ENCODE assay signal across 8 mouse cellular contexts in the genomic region with DNA sequence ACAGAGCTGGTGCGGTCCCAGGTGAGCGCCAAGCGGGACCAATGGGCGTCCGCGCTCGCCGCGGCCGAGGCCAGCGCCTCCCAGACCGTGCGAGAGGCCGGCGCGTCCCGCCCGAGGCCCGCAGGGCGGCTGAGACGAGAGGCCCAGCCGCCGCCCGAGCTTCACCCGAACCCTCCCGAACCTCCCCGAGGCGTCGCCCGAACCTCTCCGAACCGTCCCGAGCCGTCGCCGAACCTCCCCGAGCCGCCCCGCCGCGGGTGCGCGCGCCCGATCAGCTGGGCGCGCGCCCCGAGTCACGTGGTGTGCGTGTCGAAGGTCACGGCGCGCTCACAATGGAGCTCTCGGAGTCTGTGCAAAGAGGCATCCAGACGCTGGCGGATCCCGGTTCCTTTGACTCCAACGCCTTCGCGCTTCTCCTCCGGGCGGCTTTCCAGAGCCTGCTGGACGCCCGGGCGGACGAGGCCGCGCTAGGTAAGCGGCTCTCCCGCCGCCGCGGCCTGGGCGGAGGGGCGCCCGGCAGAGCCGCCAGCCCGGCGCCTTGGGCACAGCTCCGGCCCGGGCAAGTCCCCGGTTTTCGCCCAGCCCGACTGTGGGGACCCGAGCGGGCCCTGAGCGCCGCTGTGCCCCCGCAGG. TPM values are rescaled to one million over a fixed set of nuclear protein-coding genes. Genes with fewer than 3 reads are reported as not detected.
DNase-seq lines count a peak whose midpoint lies in the region; ATAC-seq lines count a peak whose summit lies in the region.

A gene (plus strand): TSS at position 252 of the 633 bp plus-strand sequence.

- peak; percentile 91 for ATAC-seq in hindbrain, embryonic 13.5 days (ENCODE audit: low FRiP score)

- under 1% methylated on average over 91 of the region's 91 CpGs for WGBS in hindbrain, embryonic 13.5 days

- peak within 1 kb of the TSS; percentile 88 for H3K4me3 ChIP-seq in hindbrain, embryonic 13.5 days

- no peaks in the 10 kb centered on the region for H3K9me3 ChIP-seq in hindbrain, embryonic 13.5 days

- peaks cover 14% of the 10 kb centered on the region for H3K27me3 ChIP-seq in hindbrain, embryonic 13.5 days

- DNase-seq in NIH3T3 (ENCODE audit: low read depth), result peak; percentile 97
- peak; percentile 99 for DNase-seq in cerebellum, postnatal 14 days
- peak; percentile 93 to 97 for DNase-seq in frontal cortex, postnatal 25 days (ENCODE audit: low spot score in 2 of 2)
- DNase-seq in left cerebral cortex, adult 11 months (ENCODE audit: low spot score), result peak; percentile 87
- DNase-seq in lung, postnatal 36 days, result peak; percentile 93
- peak; percentile 86 for DNase-seq in retina, embryonic 14.5 days (ENCODE audit: low spot score)
- DNase-seq in thymus, postnatal 36 days, result peak; percentile 85 to 89

- H3K36me3 ChIP-seq in hindbrain, embryonic 13.5 days, result no peaks in the 10 kb centered on the region

- peak within 1 kb of the TSS; percentile 99 for H3K9ac ChIP-seq in hindbrain, embryonic 13.5 days

- H3K27ac ChIP-seq in hindbrain, embryonic 13.5 days, result peak within 1 kb of the TSS; percentile 100

- peak within 1 kb of the TSS; percentile 68 for H3K4me2 ChIP-seq in hindbrain, embryonic 13.5 days

- H3K4me1 ChIP-seq in hindbrain, embryonic 13.5 days (replicated peaks), result peaks cover 22% of the 10 kb centered on the region

RNA-seq across cellular contexts. Expression of the gene that starts here (rescaled TPM):
- 207 and 214 TPM in 2 replicates for polyA plus RNA-seq in hindbrain, embryonic 13.5 days (2015; fragmentation: Nextera tagmentation; extraction: Ambion mirVana)

Comparison
In these comparisons a context has a peak if more than half of its experiments do, and no peak if none do; other contexts are left out.
1. Peak in every context shown above with its lines: DNase-seq, ATAC-seq, H3K4me3 ChIP-seq and H3K27ac ChIP-seq.